Mouse (Mus musculus): ENCODE measurements around the gene Prss22.

DNA sequence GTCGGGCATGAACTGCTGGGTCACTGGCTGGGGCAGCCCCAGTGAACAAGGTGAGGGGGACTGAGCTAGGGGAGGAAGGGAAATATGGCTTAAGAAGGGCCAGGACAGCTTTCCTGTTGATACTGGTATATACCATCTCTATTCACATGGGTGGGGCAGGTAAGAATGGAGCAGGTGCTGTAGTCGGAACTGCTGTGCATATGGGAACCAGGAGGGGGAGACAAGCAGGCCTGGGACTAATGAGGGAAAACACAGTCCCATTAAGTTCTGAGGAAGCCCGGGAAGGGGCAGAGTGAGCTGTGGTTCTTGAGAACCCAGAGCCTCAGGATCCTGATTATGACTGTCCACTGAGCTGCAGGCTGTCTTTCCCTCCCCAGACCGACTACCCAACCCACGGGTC lies 46.6 kb upstream of the Prss22 start:
- TF ChIP-seq CTCF (IDR thresholded peaks at IDR 0.05; ENCODE audit: insufficient read depth, low read length) = no peak
- TF ChIP-seq POLR2A (IDR thresholded peaks at IDR 0.05; ENCODE audit: borderline replicate concordance, extremely low read depth, low read depth, low read length) = no peak
